Mouse (Mus musculus) liver, embryonic 14.5 days (tissue): ENCODE measurements around the gene Dvl2. TPM values are rescaled to one million over a fixed set of nuclear protein-coding genes. Genes with fewer than 3 reads are reported as not detected.
"Not testable (repeated sequence)": the region's sequence is repeated elsewhere in the genome, so short reads cannot be mapped to it uniquely, and the experiment has no call there.

Experiments
- ATAC-seq: fragments of 200-750 bp; cut with Nextera tagmentation; 2 replicates; pipeline ENCODE4 v1.8.0; 2017; ENCODE audit warnings: moderate number of reproducible peaks, mild to moderate bottlenecking, moderate library complexity; ENCODE audit not compliant: insufficient read depth
- DNase-seq, 3 experiments: peaks; one replicate each; pipeline ENCODE4 v3.0.0-alpha.2; 2012 to 2013; ENCODE audit warnings: low read depth in 3 of 3, low spot score in 3 of 3
- H3K27ac ChIP-seq: fragments of 300-500 bp; sonication (generic); 2 replicates; pipeline ENCODE4 v1.5.1; 2014; ENCODE audit warnings: moderate library complexity, mild to moderate bottlenecking, control low read depth, inconsistent platforms
- H3K27me3 ChIP-seq: fragments of 300-500 bp; sonication (generic); 2 replicates; pipeline ENCODE4 v1.6.1; 2014; ENCODE audit warnings: mild to moderate bottlenecking, low read length, moderate library complexity; ENCODE audit not compliant: control insufficient read depth, insufficient read depth
- H3K36me3 ChIP-seq: fragments of 300-500 bp; sonication (generic); replicated peaks from 2 replicates; pipeline ENCODE4 v1.6.1; 2014; ENCODE audit warnings: low read depth; ENCODE audit not compliant: control insufficient read depth, insufficient read depth
- H3K4me1 ChIP-seq, 2 experiments: fragments of 200-500 bp in 1 of 2; fragments of 300-500 bp in 1 of 2; sonication (generic) in 1 of 2; replicated peaks; 2 replicates each; pipeline ENCODE4 v1.6.1; 2012 to 2014; ENCODE audit warnings: antibody characterized with exemption in 1 of 2, inconsistent platforms in 1 of 2, low read length in 1 of 2; ENCODE audit not compliant: control insufficient read depth in 2 of 2, insufficient read depth in 2 of 2
- H3K4me2 ChIP-seq: fragments of 300-500 bp; sonication (generic); 2 replicates; pipeline ENCODE4 v1.6.1; 2014; ENCODE audit warnings: low read depth, mild to moderate bottlenecking, control low read depth, moderate library complexity
- H3K4me3 ChIP-seq, 2 experiments: fragments of 200-500 bp in 1 of 2; fragments of 300-500 bp in 1 of 2; sonication (generic) in 1 of 2; 2 replicates each; pipeline ENCODE4 v1.5.1; 2012 to 2014; ENCODE audit warnings: low read depth in 2 of 2, low read length in 2 of 2, mild to moderate bottlenecking in 2 of 2, control low read depth in 1 of 2, inconsistent platforms in 1 of 2, moderate library complexity in 1 of 2; ENCODE audit not compliant: insufficient read depth in 1 of 2
- H3K9ac ChIP-seq: fragments of 300-500 bp; sonication (generic); replicated peaks from 2 replicates; pipeline ENCODE4 v1.6.1; 2014; ENCODE audit warnings: mild to moderate bottlenecking, control low read depth, moderate library complexity
- H3K9me3 ChIP-seq: fragments of 300-500 bp; sonication (generic); 2 replicates; pipeline ENCODE4 v1.6.1; 2016; ENCODE audit warnings: low read length, mixed read lengths; ENCODE audit not compliant: control insufficient read depth
- CTCF ChIP-seq: IDR thresholded peaks from 2 replicates; pipeline ENCODE4 v1.5.1; 2016; ENCODE audit warnings: antibody characterized with exemption, low read depth, control low read depth
- EP300 ChIP-seq: IDR thresholded peaks from 2 replicates; pipeline ENCODE4 v1.6.1; 2016; ENCODE audit warnings: antibody characterized with exemption, low read depth
- WGBS: fragments of 180-500 bp; shearing (Covaris S2); extraction: QIAGEN DNeasy Blood & Tissue Kit; methylation state at CpG from one replicate; pipeline ENCODE4 v1.1.7; 2014; ENCODE audit not compliant: insufficient replicate concordance; 5-methylcytosine and 5-hydroxymethylcytosine counted together
- polyA plus RNA-seq, 2 experiments: library from polyadenylated mRNA; depleted of rRNA in 1 of 2; stranded (reverse) in 1 of 2; unstranded in 1 of 2; fragments of >200 nt; fragmentation: Nextera tagmentation in 1 of 2; extraction: Ambion mirVana in 1 of 2; gene quantifications; 2 replicates each; pipeline versions ENCODE4 v1.2.1 to v1.2.3; 2012 to 2014

The Dvl2 gene
- polyA plus RNA-seq, 2 experiments: 3.4 to 4.2 TPM

GRCm38 (mm10) chr11:70014051-70014450, 13.7 kb downstream of the Dvl2 start:
- H3K4me3 ChIP-seq: no peak overlapping the region

GRCm38 (mm10) chr11:70014880-70015558, 14.6 kb downstream of the Dvl2 start, which contains the start of gene Acadvl:
Gene Acadvl (minus strand): TSS chr11:70015411.
- peak; percentile 62 for TF ChIP-seq CTCF
- TF ChIP-seq EP300: no peak
- peaks cover 10% of the 10 kb centered on the region for H3K36me3 ChIP-seq
- H3K9ac ChIP-seq: peak within 1 kb of the TSS; percentile 88
- no peaks in the 10 kb centered on the region for H3K27me3 ChIP-seq
- H3K27ac ChIP-seq: peak within 1 kb of the TSS; percentile 14
- H3K9me3 ChIP-seq: no peaks in the 10 kb centered on the region
- peak within 1 kb of the TSS; percentile 61 for H3K4me2 ChIP-seq
- WGBS: under 1% methylated on average over 35 of the region's 35 CpGs
- H3K4me1 ChIP-seq: peaks cover 8 to 9% of the 10 kb centered on the region in 2 experiments
- ATAC-seq (peak; percentile 89), DNase-seq (peak; percentile 71 to 83 (median 78))
- peak within 1 kb of the TSS; percentile 73 to 79 for H3K4me3 ChIP-seq

More at GRCm38 (mm10) chr11:70014051-70014450, 13.7 kb downstream of the Dvl2 start:
- no peaks in the 10 kb centered on the region for H3K9me3 ChIP-seq
- H3K9ac ChIP-seq: no peak overlapping the region
- no peak overlapping the region for H3K27ac ChIP-seq
- H3K36me3 ChIP-seq: peaks cover 16% of the 10 kb centered on the region
- no peak for DNase-seq
- ATAC-seq: no peak
- peak overlapping the region; percentile 61 for H3K4me2 ChIP-seq
- H3K4me1 ChIP-seq: peaks cover 8 to 9% of the 10 kb centered on the region in 2 experiments
- WGBS: 62% methylated on average over 5 of the region's 5 CpGs
- TF ChIP-seq EP300 (no peak), CTCF (no peak)
- H3K27me3 ChIP-seq: no peaks in the 10 kb centered on the region

- Histone ChIP-seq H3K4me1 (peaks cover 8 to 13% of the 10 kb centered on the region in 2 experiments), H3K9ac (no peak overlapping the region), H3K4me3 (peak overlapping the region in 1 of 2 experiments; percentile 73; a peak in 2 of 4 replicates), H3K4me2 (peak overlapping the region; percentile 61), H3K27ac (no peak overlapping the region), H3K36me3 (peaks cover 10% of the 10 kb centered on the region), H3K27me3 (no peaks in the 10 kb centered on the region), H3K9me3 (no peaks in the 10 kb centered on the region)
- no peak for DNase-seq
- TF ChIP-seq CTCF: no peak
- TF ChIP-seq EP300: no peak
- no peak for ATAC-seq
- WGBS: 54% methylated on average over 6 of the region's 6 CpGs
These were observed 15.3 kb downstream of the Dvl2 start for GRCm38 (mm10) chr11:70015677-70016076.

- not testable (repeated sequence) for H3K36me3 ChIP-seq, H3K27ac ChIP-seq, H3K4me3 ChIP-seq, H3K27me3 ChIP-seq, DNase-seq, H3K9me3 ChIP-seq, H3K9ac ChIP-seq, ATAC-seq, H3K4me2 ChIP-seq
- peaks cover 13 to 15% of the 10 kb centered on the region in 2 experiments for H3K4me1 ChIP-seq
- 76% methylated on average over 2 of the region's 2 CpGs for WGBS
These were observed 15.8 kb downstream of the Dvl2 start for GRCm38 (mm10) chr11:70016177-70016576.

- DNase-seq: no peak
- Histone ChIP-seq H3K27ac (no peak within 1 kb of the TSS), H3K4me1 (peaks cover 14 to 16% of the 10 kb centered on the region in 2 experiments), H3K27me3 (no peaks in the 10 kb centered on the region), H3K4me2 (peak within 1 kb of the TSS; percentile 61), H3K9ac (no peak within 1 kb of the TSS), H3K4me3 (no peak within 1 kb of the TSS), H3K36me3 (peaks cover 3% of the 10 kb centered on the region), H3K9me3 (no peaks in the 10 kb centered on the region)
- TF ChIP-seq CTCF (no peak), EP300 (no peak)
- WGBS: 54% methylated on average over 3 of the region's 3 CpGs
- ATAC-seq: no peak
These were observed 16.3 kb downstream of the Dvl2 start, which contains the start of gene Dlg4 for GRCm38 (mm10) chr11:70016669-70017068. Gene Dlg4 (plus strand): TSS chr11:70016942.
